Mouse (Mus musculus) midbrain, embryonic 16.5 days (tissue): ENCODE results near the gene Nsmce4a. TPM values are rescaled to one million over a fixed set of nuclear protein-coding genes. Genes with fewer than 3 reads are reported as not detected.
"Not testable (repeated sequence)": the region's sequence is repeated elsewhere in the genome, so short reads cannot be mapped to it uniquely, and the experiment has no call there.

Experiments used
- ATAC-seq: fragments of 200-750 bp; cut with Nextera tagmentation; 2 replicates; pipeline ENCODE4 v1.8.0; 2017; ENCODE audit warnings: moderate TSS enrichment
- H3K27ac ChIP-seq: fragments of 300-500 bp; sonication (generic); 2 replicates; pipeline ENCODE4 v1.5.1; 2014; ENCODE audit warnings: mild to moderate bottlenecking, low read length, mixed read lengths
- H3K27me3 ChIP-seq: fragments of 300-500 bp; sonication (generic); 2 replicates; pipeline ENCODE4 v1.6.1; 2014; ENCODE audit warnings: low read depth, low read length, mixed read lengths; ENCODE audit not compliant: control insufficient read depth, insufficient read depth
- H3K36me3 ChIP-seq: fragments of 300-500 bp; sonication (generic); 2 replicates; pipeline ENCODE4 v1.6.1; 2014; ENCODE audit warnings: mild to moderate bottlenecking, low read length, moderate library complexity, mixed read lengths; ENCODE audit not compliant: control insufficient read depth, insufficient read depth
- H3K4me1 ChIP-seq: fragments of 300-500 bp; sonication (generic); 2 replicates; pipeline ENCODE4 v1.6.1; 2014; ENCODE audit warnings: mild to moderate bottlenecking, low read length, mixed read lengths; ENCODE audit not compliant: control insufficient read depth, insufficient read depth
- H3K4me2 ChIP-seq: fragments of 300-500 bp; sonication (generic); 2 replicates; pipeline ENCODE4 v1.6.1; 2014; ENCODE audit warnings: mild to moderate bottlenecking, low read length, mixed read lengths
- H3K4me3 ChIP-seq: fragments of 300-500 bp; sonication (generic); 2 replicates; pipeline ENCODE4 v1.5.1; 2014; ENCODE audit warnings: low read depth, mild to moderate bottlenecking, low read length, moderate library complexity, mixed read lengths
- H3K9ac ChIP-seq: fragments of 300-500 bp; sonication (generic); 2 replicates; pipeline ENCODE4 v1.6.1; 2014; ENCODE audit warnings: low read depth, low read length, mixed read lengths
- H3K9me3 ChIP-seq: fragments of 300-500 bp; sonication (generic); replicated peaks from 2 replicates; pipeline ENCODE4 v1.6.1; 2014; ENCODE audit warnings: mild to moderate bottlenecking, low read length, mixed read lengths; ENCODE audit not compliant: control insufficient read depth, poor library complexity, severe bottlenecking
- WGBS: fragments of 180-500 bp; shearing (Covaris S2); extraction: QIAGEN DNeasy Blood & Tissue Kit; methylation state at CpG from one replicate; pipeline ENCODE4 v1.1.7; 2014; 5-methylcytosine and 5-hydroxymethylcytosine counted together
- polyA plus RNA-seq: library from polyadenylated mRNA; unstranded; fragments of >200 nt; fragmentation: Nextera tagmentation; extraction: Ambion mirVana; gene quantifications from 2 replicates; pipeline ENCODE4 v1.2.1, GENCODE M21; 2015

Gene Nsmce4a
- polyA plus RNA-seq, 1 experiment from 2014 or later: 70.3 TPM

DNA sequence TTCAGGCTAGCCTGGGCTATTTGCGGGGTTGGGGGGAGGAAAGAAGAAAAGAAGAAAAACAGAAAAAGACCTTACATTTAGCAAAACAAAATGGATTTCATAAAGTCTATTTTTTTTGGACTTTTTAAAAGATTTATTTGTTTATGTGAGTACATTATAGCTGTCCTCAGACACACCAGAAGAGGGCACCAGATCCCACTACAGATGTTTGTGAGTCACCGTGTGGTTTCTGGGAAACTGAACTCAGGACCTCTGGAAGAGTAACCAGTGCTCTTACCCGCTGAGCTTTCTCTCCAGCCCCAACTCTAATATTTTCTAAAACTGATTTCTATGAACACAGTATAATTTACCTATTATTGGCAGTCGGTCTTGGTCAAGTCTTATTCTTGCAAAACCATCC, 37.7 kb downstream of the Nsmce4a start:
- H3K9ac ChIP-seq: no peak overlapping the region
- peaks cover 14% of the 10 kb centered on the region for H3K36me3 ChIP-seq
- no peaks in the 10 kb centered on the region for H3K9me3 ChIP-seq
- H3K4me2 ChIP-seq: no peak overlapping the region
- no peak overlapping the region for H3K27ac ChIP-seq
- ATAC-seq: no peak
- no peaks in the 10 kb centered on the region for H3K27me3 ChIP-seq
- H3K4me3 ChIP-seq: no peak overlapping the region
- H3K4me1 ChIP-seq: peaks cover 3% of the 10 kb centered on the region; the same call in 1 of the 2 replicates
- WGBS: 94% methylated on average over 4 of the region's 4 CpGs

DNA sequence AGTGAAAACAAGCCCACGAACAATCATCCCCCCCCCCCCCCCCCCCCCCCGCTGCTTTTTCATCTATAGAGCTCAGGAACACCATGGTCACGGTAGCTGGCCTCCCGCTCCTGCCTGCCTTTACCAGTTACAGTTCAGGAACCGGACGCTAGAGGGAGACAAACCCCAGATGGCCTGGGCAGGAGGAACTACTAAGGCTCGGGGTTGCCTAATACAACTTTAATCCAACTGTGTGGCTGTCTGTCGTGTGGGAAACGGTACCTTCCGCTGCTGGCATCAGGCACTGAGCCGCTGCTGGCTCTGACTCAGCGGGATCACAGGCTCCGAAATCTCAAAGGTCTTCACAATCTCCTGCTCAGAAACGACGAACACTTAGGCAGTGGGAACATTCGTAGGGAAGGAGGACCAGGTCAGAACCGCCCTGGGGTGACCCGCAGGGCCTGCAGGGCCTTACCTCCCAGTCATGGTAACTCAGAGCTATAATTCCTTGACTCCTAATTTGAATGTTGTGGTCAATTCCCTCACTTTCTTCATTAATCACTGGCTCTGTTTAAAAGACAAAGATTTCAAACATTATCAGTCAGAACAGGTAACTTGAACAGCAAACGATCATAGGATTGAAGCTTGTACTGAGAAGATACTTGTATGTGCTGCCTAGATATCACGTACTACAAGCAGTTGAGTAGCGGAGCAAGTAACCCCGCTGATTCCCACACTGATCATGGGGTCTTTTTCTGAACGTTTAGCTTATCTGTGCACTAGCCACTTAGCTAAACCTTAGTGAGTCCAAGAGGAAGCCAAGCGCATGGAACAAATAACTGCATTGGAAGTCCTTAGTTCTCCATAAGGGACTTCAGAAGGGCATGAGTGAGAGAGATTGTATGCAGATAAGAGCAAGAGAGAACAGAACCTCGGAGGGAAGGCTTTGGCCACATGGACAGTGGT, 39.3 kb downstream of the Nsmce4a start:
- Histone ChIP-seq H3K4me1 (peaks cover 3% of the 10 kb centered on the region; the same call in 1 of the 2 replicates), H3K36me3 (peaks cover 7% of the 10 kb centered on the region), H3K9me3 (no peaks in the 10 kb centered on the region), H3K4me2 (no peak overlapping the region), H3K27ac (no peak overlapping the region), H3K9ac (no peak overlapping the region), H3K27me3 (no peaks in the 10 kb centered on the region), H3K4me3 (no peak overlapping the region)
- ATAC-seq: peak; percentile 62; the same call in 1 of the 2 replicates
- 44% methylated on average over 24 of the region's 25 CpGs for WGBS

DNA sequence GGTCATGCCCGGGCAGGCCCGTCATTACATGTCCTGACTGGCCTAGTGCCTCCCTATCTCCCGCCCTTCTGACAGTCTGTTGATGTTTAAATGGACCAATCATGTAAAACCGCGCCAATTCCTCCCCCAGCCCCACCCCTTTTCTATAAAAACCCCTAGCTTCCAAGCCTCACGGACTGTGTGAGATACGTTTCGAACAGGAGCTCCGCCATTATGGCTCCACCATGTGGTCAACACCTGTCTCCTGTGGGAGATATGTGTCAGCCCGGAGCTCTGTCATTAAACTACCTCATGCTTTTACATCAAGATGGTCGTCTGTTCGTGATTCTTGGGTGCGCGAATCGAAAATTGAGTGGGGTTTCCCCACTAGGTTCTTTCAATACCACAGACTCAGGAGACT, 41.8 kb downstream of the Nsmce4a start:
- not testable (repeated sequence) for H3K9ac ChIP-seq, H3K4me1 ChIP-seq, H3K27ac ChIP-seq, H3K9me3 ChIP-seq, H3K36me3 ChIP-seq, H3K27me3 ChIP-seq, ATAC-seq, H3K4me3 ChIP-seq, H3K4me2 ChIP-seq
- WGBS: 98% methylated on average over 14 of the region's 15 CpGs

DNA sequence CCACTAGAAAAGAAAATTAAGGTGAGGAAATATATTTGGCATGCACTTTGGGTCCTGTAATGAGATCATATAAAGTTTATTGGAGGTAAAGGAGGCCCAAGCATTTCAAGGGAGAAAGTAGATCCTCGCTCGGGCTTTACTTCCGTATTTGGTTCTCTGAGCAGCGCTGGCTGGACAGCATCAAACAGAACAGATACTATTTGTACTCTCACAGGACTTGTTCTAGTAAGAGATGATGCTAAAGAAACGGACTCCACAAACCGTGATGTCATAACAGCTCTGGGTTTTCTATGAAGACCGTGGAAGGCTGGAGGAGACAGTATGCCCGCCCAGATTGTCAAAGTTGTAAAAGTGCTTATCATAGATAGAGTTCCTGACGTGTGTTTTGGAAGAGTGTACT, 45.6 kb downstream of the Nsmce4a start:
- Histone ChIP-seq H3K4me2 (no peak overlapping the region), H3K9ac (no peak overlapping the region), H3K4me1 (no peaks in the 10 kb centered on the region), H3K27me3 (no peaks in the 10 kb centered on the region), H3K4me3 (no peak overlapping the region), H3K9me3 (no peaks in the 10 kb centered on the region), H3K36me3 (no peaks in the 10 kb centered on the region; the same call in 1 of the 2 replicates), H3K27ac (no peak overlapping the region)
- no peak for ATAC-seq
- 87% methylated on average over 9 of the region's 9 CpGs for WGBS

DNA sequence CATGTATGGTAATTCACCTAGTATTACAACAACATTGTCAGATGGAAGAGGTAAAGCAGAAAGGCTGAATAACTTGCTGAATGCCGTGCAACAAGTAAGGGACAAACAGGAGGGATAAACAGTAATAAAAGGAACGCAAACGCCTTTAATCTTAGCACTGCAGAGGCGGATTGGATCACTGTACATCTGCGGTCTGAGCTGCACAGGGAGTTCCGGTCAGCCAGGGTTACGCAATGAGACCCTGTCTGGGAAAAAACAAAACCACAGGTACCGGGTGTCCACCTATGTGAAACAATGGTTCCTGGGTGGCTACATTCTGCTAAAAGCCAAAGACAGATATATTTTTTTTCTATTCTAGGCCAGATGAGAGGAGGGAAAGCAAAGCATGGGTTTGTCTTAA, 49.5 kb downstream of the Nsmce4a start:
- H3K4me3 ChIP-seq: no peak overlapping the region
- no peaks in the 10 kb centered on the region for H3K36me3 ChIP-seq
- H3K4me2 ChIP-seq: no peak overlapping the region
- no peak for ATAC-seq
- no peak overlapping the region for H3K27ac ChIP-seq
- H3K4me1 ChIP-seq: peaks cover 6% of the 10 kb centered on the region; the same call in 1 of the 2 replicates
- no peaks in the 10 kb centered on the region for H3K9me3 ChIP-seq
- no peaks in the 10 kb centered on the region for H3K27me3 ChIP-seq
- WGBS: 93% methylated on average over 8 of the region's 8 CpGs
- H3K9ac ChIP-seq: no peak overlapping the region

- no peak overlapping the region for H3K4me2 ChIP-seq
- H3K27me3 ChIP-seq: no peaks in the 10 kb centered on the region
- no peak overlapping the region for H3K4me3 ChIP-seq
- peaks cover 25% of the 10 kb centered on the region for H3K4me1 ChIP-seq
- no peaks in the 10 kb centered on the region for H3K36me3 ChIP-seq
- no peak overlapping the region for H3K9ac ChIP-seq
- ATAC-seq: no peak
- no peak overlapping the region for H3K27ac ChIP-seq
- H3K9me3 ChIP-seq: no peaks in the 10 kb centered on the region
- WGBS: 93% methylated on average over 14 of the region's 14 CpGs
Measured at GRCm38 (mm10) chr7:130520812-130521422, 52.0 kb downstream of the Nsmce4a start.

DNA sequence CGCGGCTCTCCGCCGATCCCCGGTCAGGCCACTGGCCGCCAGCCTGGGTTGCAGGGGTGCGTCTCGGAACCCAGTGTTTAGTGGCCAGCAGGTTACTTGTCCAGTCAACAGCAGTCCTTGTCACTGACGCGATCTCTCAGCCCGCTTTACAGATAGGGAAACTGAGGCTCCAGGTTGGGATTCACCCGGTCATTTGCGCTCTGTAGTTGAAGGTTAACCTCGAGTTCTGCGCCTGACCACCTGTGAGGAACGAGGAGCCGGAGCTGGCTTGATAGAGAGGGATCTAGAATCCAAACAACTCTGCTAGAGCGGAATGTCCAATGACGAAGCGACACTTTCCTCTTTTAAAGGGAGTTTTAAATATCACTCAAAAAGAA, 52.9 kb downstream of the Nsmce4a start, which contains the start of gene Ate1:
Gene Ate1 (minus strand): TSS at position 321 of the 377 bp plus-strand sequence.
- no peaks in the 10 kb centered on the region for H3K9me3 ChIP-seq
- H3K9ac ChIP-seq: peak within 1 kb of the TSS; percentile 99
- H3K27ac ChIP-seq: peak within 1 kb of the TSS; percentile 99
- H3K4me3 ChIP-seq: peak within 1 kb of the TSS; percentile 89
- no peaks in the 10 kb centered on the region for H3K36me3 ChIP-seq
- peaks cover 25% of the 10 kb centered on the region for H3K4me1 ChIP-seq
- H3K27me3 ChIP-seq: no peaks in the 10 kb centered on the region
- WGBS: 20% methylated on average over 20 of the region's 20 CpGs
- ATAC-seq: no peak
- peak within 1 kb of the TSS; percentile 88 for H3K4me2 ChIP-seq

GRCm38 (mm10) chr7:130519096-130520048, 53.5 kb downstream of the Nsmce4a start:
- H3K4me1 ChIP-seq: peaks cover 25% of the 10 kb centered on the region
- peak overlapping the region; percentile 99 for H3K27ac ChIP-seq
- under 1% methylated on average over 88 of the region's 90 CpGs for WGBS
- peak; percentile 97 for ATAC-seq
- peak overlapping the region; percentile 88 for H3K4me2 ChIP-seq
- peak overlapping the region; percentile 99 for H3K9ac ChIP-seq
- no peaks in the 10 kb centered on the region for H3K36me3 ChIP-seq
- no peaks in the 10 kb centered on the region for H3K27me3 ChIP-seq
- H3K9me3 ChIP-seq: no peaks in the 10 kb centered on the region
- peak overlapping the region; percentile 89 for H3K4me3 ChIP-seq
